Mouse (Mus musculus) kidney, postnatal 36 days (tissue): ENCODE measurements around the gene Thrap3.
"Not testable (repeated sequence)": the region's sequence is repeated elsewhere in the genome, so short reads cannot be mapped to it uniquely, and the experiment has no call there.

ENCODE experiments used
- DNase-seq, 2 experiments: peaks; one replicate each; pipeline ENCODE4 v3.0.0; 2021 to 2022; ENCODE audit warnings: mixed read lengths in 2 of 2

Thrap3 gene

GRCm38 (mm10) chr4:126219540-126219939 is 17.0 kb upstream of the Thrap3 start:
- not testable (repeated sequence) for DNase-seq

- DNase-seq: no peak
These were observed 15.2 kb upstream of the Thrap3 start for GRCm38 (mm10) chr4:126217771-126218170.

GRCm38 (mm10) chr4:126207081-126207480 is 4.5 kb upstream of the Thrap3 start:
- DNase-seq: no peak

GRCm38 (mm10) chr4:126205386-126205785 is 2.8 kb upstream of the Thrap3 start:
- peak in 1 of 2 experiments; percentile 41 for DNase-seq

GRCm38 (mm10) chr4:126204661-126205230 is 2.2 kb upstream of the Thrap3 start:
- DNase-seq: no peak

GRCm38 (mm10) chr4:126204016-126204415 is 1.5 kb upstream of the Thrap3 start:
- DNase-seq: no peak

- DNase-seq: no peak
These were observed 856 bp upstream of the Thrap3 start for GRCm38 (mm10) chr4:126203336-126203895.

- DNase-seq: peak; percentile 30 to 52
These were observed 852 bp downstream of the Thrap3 start for GRCm38 (mm10) chr4:126201514-126202302.

- no peak for DNase-seq
These were observed 1.9 kb downstream of the Thrap3 start for GRCm38 (mm10) chr4:126200656-126201055.

- DNase-seq: no peak
These were observed 2.5 kb downstream of the Thrap3 start for GRCm38 (mm10) chr4:126200036-126200435.

- no peak for DNase-seq
These were observed 3.0 kb downstream of the Thrap3 start for GRCm38 (mm10) chr4:126199556-126199955.

GRCm38 (mm10) chr4:126197485-126197884 is 5.1 kb downstream of the Thrap3 start:
- DNase-seq: peak; percentile 31 to 56

- no peak for DNase-seq
These were observed 7.6 kb downstream of the Thrap3 start for GRCm38 (mm10) chr4:126194916-126195315.

GRCm38 (mm10) chr4:126194216-126194615 is 8.3 kb downstream of the Thrap3 start:
- no peak for DNase-seq

- DNase-seq: no peak
These were observed 11.9 kb downstream of the Thrap3 start for GRCm38 (mm10) chr4:126190636-126191035.

GRCm38 (mm10) chr4:126187096-126187495 is 15.5 kb downstream of the Thrap3 start:
- peak in 1 of 2 experiments; percentile 54 for DNase-seq

GRCm38 (mm10) chr4:126183034-126183433 is 19.5 kb downstream of the Thrap3 start:
- DNase-seq: no peak

GRCm38 (mm10) chr4:126181170-126181957 is 21.2 kb downstream of the Thrap3 start:
- peak; percentile 73 to 76 for DNase-seq

- not testable (repeated sequence) for DNase-seq
These were observed 26.6 kb downstream of the Thrap3 start for GRCm38 (mm10) chr4:126175980-126176379.

- no peak for DNase-seq
These were observed 28.8 kb downstream of the Thrap3 start for GRCm38 (mm10) chr4:126173800-126174199.

GRCm38 (mm10) chr4:126170737-126171136 is 31.8 kb downstream of the Thrap3 start:
- not testable (repeated sequence) for DNase-seq

- peak in 1 of 2 experiments; percentile 63 for DNase-seq
These were observed 33.7 kb downstream of the Thrap3 start for GRCm38 (mm10) chr4:126168851-126169250.

GRCm38 (mm10) chr4:126166084-126166483 is 36.5 kb downstream of the Thrap3 start:
- DNase-seq: peak; percentile 65 to 74
